Mouse (Mus musculus) C2C12 (cell line): Measurements from ENCODE around the gene Actr3. TPM values are rescaled to one million over a fixed set of nuclear protein-coding genes. Genes with fewer than 3 reads are reported as not detected.
A peak's percentile ranks its signal among the peaks of the same experiment; 100 is the strongest.
"Not testable (repeated sequence)": the region's sequence is repeated elsewhere in the genome, so short reads cannot be mapped to it uniquely, and the experiment has no call there.

Experiments used
- H3K27me3 ChIP-seq: one replicate; pipeline ENCODE4 v1.6.1; 2011; ENCODE audit not compliant: control insufficient read depth, insufficient read depth, insufficient read length
- H3K36me3 ChIP-seq: one replicate; pipeline ENCODE4 v1.6.1; 2011; ENCODE audit not compliant: control insufficient read depth, insufficient read depth
- H3K4me3 ChIP-seq: one replicate; pipeline ENCODE4 v1.5.1; 2011; ENCODE audit warnings: mild to moderate bottlenecking, control low read depth; ENCODE audit not compliant: poor library complexity, insufficient read depth, severe bottlenecking
- H3K79me2 ChIP-seq: one replicate; pipeline ENCODE4 v1.6.1; 2011; ENCODE audit not compliant: control insufficient read depth, insufficient read depth
- H3K79me3 ChIP-seq: one replicate; pipeline ENCODE4 v1.6.1; 2011; ENCODE audit warnings: low read depth, control low read depth
- H3ac ChIP-seq: one replicate; pipeline ENCODE3; 2011; ENCODE audit warnings: low read depth; ENCODE audit not compliant: control insufficient read depth, insufficient read length
- CEBPB ChIP-seq: IDR thresholded peaks from one replicate; pipeline ENCODE4 v1.6.1; 2011; ENCODE audit warnings: low read depth, mild to moderate bottlenecking, control low read depth, moderate library complexity
- CTCF ChIP-seq: IDR thresholded peaks from one replicate; pipeline ENCODE4 v1.5.1; 2011; ENCODE audit not compliant: control insufficient read depth, insufficient read depth, insufficient read length
- FOSL1 ChIP-seq: IDR thresholded peaks from one replicate; pipeline ENCODE4 v1.8.0; 2011; ENCODE audit warnings: mild to moderate bottlenecking, low read length; ENCODE audit not compliant: poor library complexity, insufficient read depth, severe bottlenecking
- MAX ChIP-seq: IDR thresholded peaks from one replicate; pipeline ENCODE4 v1.6.1; 2011; ENCODE audit warnings: mild to moderate bottlenecking, control low read depth
- MYOD1 ChIP-seq: IDR thresholded peaks from one replicate; pipeline ENCODE4 v1.6.1; 2011; ENCODE audit warnings: low read depth; ENCODE audit not compliant: control insufficient read depth, insufficient read length
- MYOG ChIP-seq: IDR thresholded peaks from one replicate; pipeline ENCODE4 v1.6.1; 2011; ENCODE audit not compliant: control insufficient read depth, insufficient read length; ENCODE audit errors: extremely low read depth
- USF1 ChIP-seq: IDR thresholded peaks from one replicate; pipeline ENCODE4 v1.6.1; 2011; ENCODE audit warnings: low read depth, mild to moderate bottlenecking, control low read depth, moderate library complexity
- polyA plus RNA-seq: library from polyadenylated mRNA; unstranded; fragments of >200 nt; fragmentation: generic; extraction: Trizol; gene quantifications from one replicate; pipeline ENCODE4 v1.2.1, GENCODE M21; 2012; ENCODE audit warnings: missing spikeins

Actr3 gene
- polyA plus RNA-seq, 1 experiment, result 169 TPM

GRCm38 (mm10) chr1:125389634-125390033 is 45.9 kb downstream of the Actr3 start:
- not testable (repeated sequence) for H3K79me2 ChIP-seq, H3ac ChIP-seq, H3K27me3 ChIP-seq, H3K79me3 ChIP-seq, H3K4me3 ChIP-seq
- peaks cover 26% of the 10 kb centered on the region for H3K36me3 ChIP-seq
- TF ChIP-seq MYOD1, result peak; percentile 63

GRCm38 (mm10) chr1:125388370-125388769 is 47.2 kb downstream of the Actr3 start:
- TF ChIP-seq USF1 (no peak), MYOG (no peak)
- H3K36me3 ChIP-seq, result peaks cover 20% of the 10 kb centered on the region
- H3K4me3 ChIP-seq, result no peak overlapping the region
- H3ac ChIP-seq, result no peak overlapping the region
- H3K79me2 ChIP-seq, result no peaks in the 10 kb centered on the region
- H3K27me3 ChIP-seq, result no peaks in the 10 kb centered on the region
- no peaks in the 10 kb centered on the region for H3K79me3 ChIP-seq

GRCm38 (mm10) chr1:125386217-125386616 is 49.3 kb downstream of the Actr3 start:
- H3K36me3 ChIP-seq, result no peaks in the 10 kb centered on the region
- H3K79me3 ChIP-seq, result no peaks in the 10 kb centered on the region
- H3K4me3 ChIP-seq, result no peak overlapping the region
- H3ac ChIP-seq, result no peak overlapping the region
- TF ChIP-seq CEBPB, result no peak
- TF ChIP-seq USF1, result no peak
- TF ChIP-seq MYOG, result no peak
- TF ChIP-seq FOSL1, result no peak
- no peak for TF ChIP-seq MAX
- TF ChIP-seq MYOD1, result no peak
- TF ChIP-seq CTCF, result no peak
- no peaks in the 10 kb centered on the region for H3K79me2 ChIP-seq
- no peaks in the 10 kb centered on the region for H3K27me3 ChIP-seq

GRCm38 (mm10) chr1:125382622-125383021 is 52.9 kb downstream of the Actr3 start:
- no peaks in the 10 kb centered on the region for H3K36me3 ChIP-seq
- H3K79me2 ChIP-seq, result no peaks in the 10 kb centered on the region
- no peaks in the 10 kb centered on the region for H3K79me3 ChIP-seq
- H3K27me3 ChIP-seq, result no peaks in the 10 kb centered on the region
- no peak overlapping the region for H3ac ChIP-seq
- no peak overlapping the region for H3K4me3 ChIP-seq
- TF ChIP-seq MYOD1, result no peak
- no peak for TF ChIP-seq USF1
- no peak for TF ChIP-seq CTCF
- no peak for TF ChIP-seq MAX

- no peak overlapping the region for H3ac ChIP-seq
- no peak overlapping the region for H3K4me3 ChIP-seq
- no peaks in the 10 kb centered on the region for H3K36me3 ChIP-seq
- no peak for TF ChIP-seq FOSL1
- no peak for TF ChIP-seq MAX
- no peak for TF ChIP-seq CTCF
- TF ChIP-seq MYOD1, result no peak
- TF ChIP-seq USF1, result no peak
- TF ChIP-seq CEBPB, result no peak
- TF ChIP-seq MYOG, result no peak
- H3K79me3 ChIP-seq, result no peaks in the 10 kb centered on the region
- H3K27me3 ChIP-seq, result no peaks in the 10 kb centered on the region
- H3K79me2 ChIP-seq, result no peaks in the 10 kb centered on the region
Observed at GRCm38 (mm10) chr1:125378889-125379288, 56.6 kb downstream of the Actr3 start.

- no peaks in the 10 kb centered on the region for H3K27me3 ChIP-seq
- no peak for TF ChIP-seq CTCF
- no peak for TF ChIP-seq MAX
- TF ChIP-seq USF1, result no peak
- TF ChIP-seq MYOG, result no peak
- no peak for TF ChIP-seq FOSL1
- no peak for TF ChIP-seq MYOD1
- TF ChIP-seq CEBPB, result no peak
- no peaks in the 10 kb centered on the region for H3K79me2 ChIP-seq
- no peaks in the 10 kb centered on the region for H3K36me3 ChIP-seq
- no peak overlapping the region for H3K4me3 ChIP-seq
- no peak overlapping the region for H3ac ChIP-seq
- no peaks in the 10 kb centered on the region for H3K79me3 ChIP-seq
Observed at GRCm38 (mm10) chr1:125372855-125373254, 62.7 kb downstream of the Actr3 start.
